Mouse (Mus musculus): ENCODE measurements around the gene Tmem144. TPM values are rescaled to one million over a fixed set of nuclear protein-coding genes. Genes with fewer than 3 reads are reported as not detected.

Gene Tmem144
- polyA plus RNA-seq, 1 experiment from 2014 or later, result 2.0 TPM

- H3K4me3 ChIP-seq (ENCODE audit: low read depth, low read length), result no peak overlapping the region
- H3K9ac ChIP-seq (ENCODE audit: low read length), result no peak overlapping the region
- H3K4me2 ChIP-seq, result no peak overlapping the region
- 40% methylated on average over 4 of the region's 4 CpGs for WGBS
- no peaks in the 10 kb centered on the region for H3K36me3 ChIP-seq (ENCODE audit: control insufficient read depth, insufficient read depth, low read length)
- H3K4me1 ChIP-seq (ENCODE audit: control insufficient read depth, insufficient read depth, low read length), result peaks cover 5% of the 10 kb centered on the region; the same call in 1 of the 2 replicates
- DNase-seq (ENCODE audit: low spot score, missing footprints), result no peak
- ATAC-seq (ENCODE audit: low FRiP score), result no peak
- 0 out of 2 replicates have a peak, but pooled peaks cover 2% of the 10 kb centered on the region for H3K27me3 ChIP-seq (ENCODE audit: control insufficient read depth, insufficient read depth, low read length)
- no peak overlapping the region for H3K27ac ChIP-seq (ENCODE audit: low read depth, low read length)
- H3K9me3 ChIP-seq (ENCODE audit: control insufficient read depth, low read length), result no peaks in the 10 kb centered on the region
These were observed 3.7 kb downstream of the Tmem144 start for GRCm38 (mm10) chr3:79848841-79849240.

GRCm38 (mm10) chr3:79846633-79847032 is 5.9 kb downstream of the Tmem144 start:
- WGBS, result 84% methylated on average over 5 of the region's 5 CpGs
- no peak overlapping the region for H3K4me2 ChIP-seq
- DNase-seq (ENCODE audit: low spot score, missing footprints) (no peak), ATAC-seq (ENCODE audit: low FRiP score) (no peak)
- 0 out of 2 replicates have a peak, but pooled peaks cover 2% of the 10 kb centered on the region for H3K27me3 ChIP-seq (ENCODE audit: control insufficient read depth, insufficient read depth, low read length)
- no peaks in the 10 kb centered on the region for H3K9me3 ChIP-seq (ENCODE audit: control insufficient read depth, low read length)
- no peaks in the 10 kb centered on the region for H3K36me3 ChIP-seq (ENCODE audit: control insufficient read depth, insufficient read depth, low read length)
- no peak overlapping the region for H3K4me3 ChIP-seq (ENCODE audit: low read depth, low read length)
- no peak overlapping the region for H3K9ac ChIP-seq (ENCODE audit: low read length)
- no peaks in the 10 kb centered on the region for H3K4me1 ChIP-seq (ENCODE audit: control insufficient read depth, insufficient read depth, low read length)
- H3K27ac ChIP-seq (ENCODE audit: low read depth, low read length), result no peak overlapping the region

GRCm38 (mm10) chr3:79843999-79844398 is 8.6 kb downstream of the Tmem144 start:
- Histone ChIP-seq H3K36me3 (ENCODE audit: control insufficient read depth, insufficient read depth, low read length) (no peaks in the 10 kb centered on the region), H3K9me3 (ENCODE audit: control insufficient read depth, low read length) (no peaks in the 10 kb centered on the region), H3K4me2 (no peak overlapping the region), H3K4me3 (ENCODE audit: low read depth, low read length) (no peak overlapping the region), H3K27ac (ENCODE audit: low read depth, low read length) (no peak overlapping the region), H3K9ac (ENCODE audit: low read length) (no peak overlapping the region), H3K4me1 (ENCODE audit: control insufficient read depth, insufficient read depth, low read length) (no peaks in the 10 kb centered on the region), H3K27me3 (ENCODE audit: control insufficient read depth, insufficient read depth, low read length) (no peaks in the 10 kb centered on the region)
- ATAC-seq (ENCODE audit: low FRiP score) (no peak), DNase-seq (ENCODE audit: low spot score, missing footprints) (no peak)
- WGBS, result 88% methylated on average over 9 of the region's 9 CpGs

- DNase-seq (ENCODE audit: low spot score, missing footprints) (peak; percentile 93), ATAC-seq (ENCODE audit: low FRiP score) (peak; percentile 89)
- H3K4me3 ChIP-seq (ENCODE audit: low read depth, low read length), result peak overlapping the region; percentile 46
- peak overlapping the region; percentile 72 for H3K4me2 ChIP-seq
- WGBS, result 1% methylated on average over 19 of the region's 19 CpGs
- H3K36me3 ChIP-seq (ENCODE audit: control insufficient read depth, insufficient read depth, low read length), result no peaks in the 10 kb centered on the region
- H3K9ac ChIP-seq (ENCODE audit: low read length), result peak overlapping the region; percentile 63
- H3K9me3 ChIP-seq (ENCODE audit: control insufficient read depth, low read length), result no peaks in the 10 kb centered on the region
- H3K27me3 ChIP-seq (ENCODE audit: control insufficient read depth, insufficient read depth, low read length), result no peaks in the 10 kb centered on the region
- H3K4me1 ChIP-seq (ENCODE audit: control insufficient read depth, insufficient read depth, low read length), result no peaks in the 10 kb centered on the region
- no peak overlapping the region for H3K27ac ChIP-seq (ENCODE audit: low read depth, low read length)
These were observed 10.0 kb downstream of the Tmem144 start for GRCm38 (mm10) chr3:79842616-79843016.

- Histone ChIP-seq H3K9ac (ENCODE audit: low read length) (peak overlapping the region; percentile 63), H3K4me3 (ENCODE audit: low read depth, low read length) (peak overlapping the region; percentile 46), H3K4me1 (ENCODE audit: control insufficient read depth, insufficient read depth, low read length) (no peaks in the 10 kb centered on the region), H3K36me3 (ENCODE audit: control insufficient read depth, insufficient read depth, low read length) (no peaks in the 10 kb centered on the region), H3K27ac (ENCODE audit: low read depth, low read length) (no peak overlapping the region), H3K4me2 (peak overlapping the region; percentile 72), H3K9me3 (ENCODE audit: control insufficient read depth, low read length) (no peaks in the 10 kb centered on the region), H3K27me3 (ENCODE audit: control insufficient read depth, insufficient read depth, low read length) (no peaks in the 10 kb centered on the region)
- WGBS, result 10% methylated on average over 12 of the region's 12 CpGs
- ATAC-seq (ENCODE audit: low FRiP score) (peak; percentile 75), DNase-seq (ENCODE audit: low spot score, missing footprints) (no peak)
These were observed 10.4 kb downstream of the Tmem144 start for GRCm38 (mm10) chr3:79842165-79842564.

- Histone ChIP-seq H3K36me3 (ENCODE audit: control insufficient read depth, insufficient read depth, low read length) (no peaks in the 10 kb centered on the region), H3K27ac (ENCODE audit: low read depth, low read length) (no peak overlapping the region), H3K4me3 (ENCODE audit: low read depth, low read length) (no peak overlapping the region), H3K9ac (ENCODE audit: low read length) (no peak overlapping the region), H3K4me2 (peak overlapping the region; percentile 72), H3K27me3 (ENCODE audit: control insufficient read depth, insufficient read depth, low read length) (no peaks in the 10 kb centered on the region), H3K4me1 (ENCODE audit: control insufficient read depth, insufficient read depth, low read length) (no peaks in the 10 kb centered on the region), H3K9me3 (ENCODE audit: control insufficient read depth, low read length) (no peaks in the 10 kb centered on the region)
- 86% methylated on average over 6 of the region's 6 CpGs for WGBS
- DNase-seq (ENCODE audit: low spot score, missing footprints) (no peak), ATAC-seq (ENCODE audit: low FRiP score) (no peak)
These were observed 11.1 kb downstream of the Tmem144 start for GRCm38 (mm10) chr3:79841475-79841874.

GRCm38 (mm10) chr3:79838751-79839150 is 13.8 kb downstream of the Tmem144 start:
- DNase-seq (ENCODE audit: low spot score, missing footprints), result no peak
- H3K4me1 ChIP-seq (ENCODE audit: control insufficient read depth, insufficient read depth, low read length), result no peaks in the 10 kb centered on the region
- H3K4me2 ChIP-seq, result no peak overlapping the region
- no peak overlapping the region for H3K4me3 ChIP-seq (ENCODE audit: low read depth, low read length)
- H3K36me3 ChIP-seq (ENCODE audit: control insufficient read depth, insufficient read depth, low read length), result no peaks in the 10 kb centered on the region
- no peaks in the 10 kb centered on the region for H3K9me3 ChIP-seq (ENCODE audit: control insufficient read depth, low read length)
- H3K27me3 ChIP-seq (ENCODE audit: control insufficient read depth, insufficient read depth, low read length), result no peaks in the 10 kb centered on the region
- no peak overlapping the region for H3K27ac ChIP-seq (ENCODE audit: low read depth, low read length)
- ATAC-seq (ENCODE audit: low FRiP score), result no peak
- no peak overlapping the region for H3K9ac ChIP-seq (ENCODE audit: low read length)
- WGBS, result 54% methylated on average over 6 of the region's 6 CpGs

- DNase-seq (ENCODE audit: low spot score, missing footprints) (no peak), ATAC-seq (ENCODE audit: low FRiP score) (no peak)
- Histone ChIP-seq H3K36me3 (ENCODE audit: control insufficient read depth, insufficient read depth, low read length) (no peaks in the 10 kb centered on the region), H3K27ac (ENCODE audit: low read depth, low read length) (no peak overlapping the region), H3K9me3 (ENCODE audit: control insufficient read depth, low read length) (no peaks in the 10 kb centered on the region), H3K4me3 (ENCODE audit: low read depth, low read length) (no peak overlapping the region), H3K9ac (ENCODE audit: low read length) (no peak overlapping the region), H3K4me2 (no peak overlapping the region), H3K27me3 (ENCODE audit: control insufficient read depth, insufficient read depth, low read length) (no peaks in the 10 kb centered on the region), H3K4me1 (ENCODE audit: control insufficient read depth, insufficient read depth, low read length) (no peaks in the 10 kb centered on the region)
These were observed 23.3 kb downstream of the Tmem144 start for GRCm38 (mm10) chr3:79829289-79829688.

- Histone ChIP-seq H3K4me2 (no peak overlapping the region), H3K27ac (ENCODE audit: low read depth, low read length) (no peak overlapping the region), H3K9ac (ENCODE audit: low read length) (no peak overlapping the region), H3K4me1 (ENCODE audit: control insufficient read depth, insufficient read depth, low read length) (no peaks in the 10 kb centered on the region), H3K27me3 (ENCODE audit: control insufficient read depth, insufficient read depth, low read length) (no peaks in the 10 kb centered on the region), H3K9me3 (ENCODE audit: control insufficient read depth, low read length) (no peaks in the 10 kb centered on the region), H3K36me3 (ENCODE audit: control insufficient read depth, insufficient read depth, low read length) (no peaks in the 10 kb centered on the region), H3K4me3 (ENCODE audit: low read depth, low read length) (no peak overlapping the region)
- DNase-seq (ENCODE audit: low spot score, missing footprints) (no peak), ATAC-seq (ENCODE audit: low FRiP score) (no peak)
- 89% methylated on average over 14 of the region's 14 CpGs for WGBS
These were observed 27.3 kb downstream of the Tmem144 start for GRCm38 (mm10) chr3:79825067-79825780.
